Mouse (Mus musculus): ENCODE results near the gene Glipr2. TPM values are rescaled to one million over a fixed set of nuclear protein-coding genes. Genes with fewer than 3 reads are reported as not detected.

Gene Glipr2
- total and polyA plus RNA-seq, 3 experiments, result 60.3 to 146 (median 62.8) TPM

DNA sequence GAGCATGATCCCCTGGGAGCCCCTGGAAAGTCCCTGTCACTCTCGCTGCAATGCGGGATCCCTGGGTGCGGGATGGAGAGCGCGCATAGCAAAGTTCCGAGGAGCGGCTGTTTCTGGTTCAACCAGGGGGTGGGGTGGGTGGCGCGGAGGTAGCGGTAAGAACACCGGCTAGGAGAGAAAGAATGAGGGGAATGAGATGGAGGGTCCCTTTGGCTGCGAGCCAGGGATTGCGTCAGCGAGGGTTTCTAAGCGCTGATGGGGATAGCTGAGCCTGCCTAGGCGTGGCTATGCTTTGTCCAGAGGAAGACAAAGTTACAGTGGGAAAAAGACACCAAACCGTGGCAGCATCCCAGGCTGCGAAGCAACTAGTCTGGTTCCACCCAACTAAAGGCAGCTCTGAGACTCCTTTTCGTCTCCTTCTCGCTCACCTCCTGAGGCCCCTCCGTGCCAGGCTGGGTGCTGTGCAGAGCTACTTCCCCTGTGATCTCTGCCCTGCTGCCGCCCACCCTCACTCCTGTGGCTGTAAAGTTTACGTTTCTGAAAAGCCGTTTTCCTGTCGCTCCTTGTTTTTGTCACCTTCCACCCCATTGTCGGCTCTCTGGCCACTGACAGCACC lies 753 bp downstream of the Glipr2 start:
- H3K36me3 ChIP-seq (replicated peaks in 1 of 2; ENCODE audit: control insufficient read depth in 1 of 2, insufficient read depth in 1 of 2, low read length in 1 of 2), result peaks cover 0 to 21% of the 10 kb centered on the region in 2 experiments
- H3K27ac ChIP-seq (ENCODE audit: insufficient read depth, low read depth), result peak overlapping the region; percentile 95
- no peaks in the 10 kb centered on the region for H3K27me3 ChIP-seq (replicated peaks)
- no peaks in the 10 kb centered on the region for H3K9me3 ChIP-seq (replicated peaks; ENCODE audit: low read length)
- H3K9ac ChIP-seq (ENCODE audit: insufficient read depth, low read depth), result peak overlapping the region; percentile 72
- dilution Hi-C loops (cut with MboI; ENCODE audit: extremely low pct_ligation_motif_present, extremely low pct_unique_long_range_greater_than_20kb, low sequenced_read_pairs), result no loop called here
- peaks cover 16% of the 10 kb centered on the region for H3K79me2 ChIP-seq (replicated peaks; ENCODE audit: control insufficient read depth, extremely low read depth, insufficient read depth, poor library complexity, severe bottlenecking)
- H3K4me3 ChIP-seq (replicated peaks in 1 of 3; ENCODE audit: low read depth in 2 of 3, low read length in 2 of 3, poor library complexity in 1 of 3), result peak overlapping the region; percentile 69 to 91 (median 77)
- in situ Hi-C loops (cut with MboI; ENCODE audit: low pct_ligation_motif_present, low pct_unique_long_range_greater_than_20kb, low sequenced_read_pairs), result loop anchor here (5.0 kb wide), 1 partner anchor 36 kb away; no protein-coding TSS in a partner anchor
- DNase-seq (ENCODE audit: extremely low read depth), result no peak
- peak overlapping the region; percentile 100 for H3K4me2 ChIP-seq (ENCODE audit: insufficient read depth, low read depth, poor library complexity, severe bottlenecking)
- TF ChIP-seq MAX (IDR thresholded peaks at IDR 0.05; ENCODE audit: low read length) (no peak), ZMIZ1 (IDR thresholded peaks at IDR 0.05; ENCODE audit: low read depth, low read length) (no peak), POLR2AphosphoS2 (IDR thresholded peaks at IDR 0.05; ENCODE audit: low read depth, low read length) (no peak), ZNF384 (IDR thresholded peaks at IDR 0.05; ENCODE audit: low read depth, low read length) (no peak), UBTF (IDR thresholded peaks at IDR 0.05; ENCODE audit: low read depth, low read length) (no peak), CHD1 (IDR thresholded peaks at IDR 0.05; ENCODE audit: low read depth, low read length) (peak; percentile 56; the same call in 1 of the 2 replicates), GABPA (IDR thresholded peaks at IDR 0.05; ENCODE audit: insufficient replicate concordance, low read depth, low read length) (no peak), POLR2A (IDR thresholded peaks at IDR 0.05; ENCODE audit: low read depth, low read length) (no peak), CHD2 (IDR thresholded peaks at IDR 0.05; ENCODE audit: low read length) (0 out of 2 replicates have a peak, but pooled peaks have one; percentile 4), HCFC1 (IDR thresholded peaks at IDR 0.05; ENCODE audit: low read depth, low read length) (no peak; the same call in 1 of the 2 replicates), SMC3 (IDR thresholded peaks at IDR 0.05; ENCODE audit: low read depth, low read length) (peak; percentile 25; the same call in 1 of the 2 replicates), PAX5 (IDR thresholded peaks at IDR 0.05; ENCODE audit: low read length) (no peak), USF1 (IDR thresholded peaks at IDR 0.05; ENCODE audit: low read depth, low read length) (no peak), BHLHE40 (IDR thresholded peaks at IDR 0.05; ENCODE audit: low read depth, low read length) (no peak), IRF4 (IDR thresholded peaks at IDR 0.05; ENCODE audit: low read depth, low read length) (0 out of 2 replicates have a peak, but pooled peaks have one; percentile 17), EP300 (IDR thresholded peaks at IDR 0.05; ENCODE audit: low read length) (no peak; the same call in 1 of the 2 replicates), MYC (IDR thresholded peaks at IDR 0.05; ENCODE audit: low read depth, low read length) (peak; percentile 50; the same call in 1 of the 2 replicates), KAT2A (IDR thresholded peaks at IDR 0.05; ENCODE audit: insufficient replicate concordance, low read length) (no peak), JUN (IDR thresholded peaks at IDR 0.05; ENCODE audit: insufficient read depth, low read depth, low read length) (peak; percentile 26; the same call in 1 of the 2 replicates), SIN3A (IDR thresholded peaks at IDR 0.05; ENCODE audit: low read length) (no peak), NRF1 (IDR thresholded peaks at IDR 0.05; ENCODE audit: low read depth, low read length) (no peak), JUND (conservative IDR thresholded peaks at IDR 0.05; ENCODE audit: low read depth, low read length) (no peak), TCF12 (IDR thresholded peaks at IDR 0.05; ENCODE audit: low read depth, low read length) (no peak)
- peaks cover 2 to 43% of the 10 kb centered on the region in 2 experiments; a peak in 3 of 4 replicates for H3K4me1 ChIP-seq (ENCODE audit: control insufficient read depth in 1 of 2, insufficient read depth in 2 of 2)

All from CH12.LX (cell line).